Mouse (Mus musculus) frontal cortex, adult 2 months (tissue): ENCODE results near the gene Zbtb12. TPM values are rescaled to one million over a fixed set of nuclear protein-coding genes. Genes with fewer than 3 reads are reported as not detected.

Experiments
- DNase-seq, 2 experiments: peaks; one replicate each; pipeline ENCODE4 v3.0.0; 2022; ENCODE audit warnings: low spot score in 1 of 2; ENCODE audit errors: extremely low spot score in 1 of 2
- polyA plus RNA-seq: library from polyadenylated mRNA; depleted of rRNA; stranded (reverse); fragments of >200 nt; gene quantifications from 2 replicates; pipeline ENCODE4 v1.2.3, GENCODE M21; 2012

The Zbtb12 gene
- polyA plus RNA-seq, 1 experiment: 8.8 TPM

GRCm38 (mm10) chr17:34862416-34863081, 16.7 kb upstream of the Zbtb12 start, which contains the start of gene Cfb:
Cfb (minus strand) TSS chr17:34862518.
- DNase-seq: no peak

GRCm38 (mm10) chr17:34865981-34866380, 13.3 kb upstream of the Zbtb12 start:
- DNase-seq: no peak

- no peak for DNase-seq
Measured at GRCm38 (mm10) chr17:34874321-34874720, 5.0 kb upstream of the Zbtb12 start.

GRCm38 (mm10) chr17:34881166-34881565, 1.9 kb downstream of the Zbtb12 start:
- no peak for DNase-seq

- DNase-seq: no peak
Measured at GRCm38 (mm10) chr17:34881683-34882310, 2.5 kb downstream of the Zbtb12 start, which contains the start of gene Gm20547. Gm20547 (minus strand) TSS chr17:34882042.

- no peak for DNase-seq
Measured at GRCm38 (mm10) chr17:34883332-34883731, 4.0 kb downstream of the Zbtb12 start.

- no peak for DNase-seq
Measured at GRCm38 (mm10) chr17:34884704-34885103, 5.4 kb downstream of the Zbtb12 start.

- no peak for DNase-seq
Measured at GRCm38 (mm10) chr17:34885615-34886014, 6.3 kb downstream of the Zbtb12 start.

- DNase-seq: no peak
Measured at GRCm38 (mm10) chr17:34887942-34888341, 8.7 kb downstream of the Zbtb12 start.

- DNase-seq: no peak
Measured at GRCm38 (mm10) chr17:34890074-34890743, 10.9 kb downstream of the Zbtb12 start.

- DNase-seq: no peak
Measured at GRCm38 (mm10) chr17:34891377-34891776, 12.1 kb downstream of the Zbtb12 start.

- DNase-seq: no peak
Measured at GRCm38 (mm10) chr17:34893072-34893824, 14.0 kb downstream of the Zbtb12 start.

GRCm38 (mm10) chr17:34894074-34894597, 14.9 kb downstream of the Zbtb12 start:
- peak; percentile 81 to 94 for DNase-seq

- DNase-seq: peak in 1 of 2 experiments; percentile 40
Measured at GRCm38 (mm10) chr17:34894801-34895530, 15.7 kb downstream of the Zbtb12 start.

GRCm38 (mm10) chr17:34895724-34896123, 16.4 kb downstream of the Zbtb12 start:
- DNase-seq: no peak

GRCm38 (mm10) chr17:34896366-34896765, 17.1 kb downstream of the Zbtb12 start:
- DNase-seq: no peak

GRCm38 (mm10) chr17:34897373-34898159, 18.3 kb downstream of the Zbtb12 start:
- peak; percentile 40 to 61 for DNase-seq

GRCm38 (mm10) chr17:34898160-34898586, 18.9 kb downstream of the Zbtb12 start, which contains the start of the genes C2 and Ehmt2:
C2 (minus strand) TSS chr17:34898265.
Ehmt2 (plus strand) TSS chr17:34898469.
- peak; percentile 41 to 78 for DNase-seq

- DNase-seq: no peak
Measured at GRCm38 (mm10) chr17:34898706-34899052, 19.4 kb downstream of the Zbtb12 start.
